Mouse (Mus musculus): ENCODE measurements around the gene Gm20388. TPM values are rescaled to one million over a fixed set of nuclear protein-coding genes. Genes with fewer than 3 reads are reported as not detected.

The Gm20388 gene
- polyA plus RNA-seq, 1 experiment from 2014 or later = 3.6 TPM

GRCm38 (mm10) chr8:124264671-124265070 is 4354.0 kb downstream of the Gm20388 start:
- Histone ChIP-seq H3K9me3 (no peaks in the 10 kb centered on the region), H3K4me3 (no peak overlapping the region), H3K27ac (replicated peaks) (0 out of 2 replicates have a peak overlapping the region, but pooled peaks have one; percentile 4), H3K36me3 (replicated peaks) (0 out of 2 replicates have a peak, but pooled peaks cover 5% of the 10 kb centered on the region), H3K4me1 (peaks cover 42% of the 10 kb centered on the region), H3K27me3 (replicated peaks; ENCODE audit: low read depth, poor library complexity, severe bottlenecking) (no peaks in the 10 kb centered on the region)
- WGBS = 90% methylated on average over 12 of the region's 12 CpGs
- no peak for DNase-seq (ENCODE audit: low spot score)

- Histone ChIP-seq H3K4me3 (no peak overlapping the region), H3K27ac (replicated peaks) (no peak overlapping the region), H3K9me3 (no peaks in the 10 kb centered on the region), H3K36me3 (replicated peaks) (0 out of 2 replicates have a peak, but pooled peaks cover 5% of the 10 kb centered on the region), H3K27me3 (replicated peaks; ENCODE audit: low read depth, poor library complexity, severe bottlenecking) (no peaks in the 10 kb centered on the region), H3K4me1 (peaks cover 39% of the 10 kb centered on the region)
- DNase-seq (ENCODE audit: low spot score) = no peak
- 83% methylated on average over 2 of the region's 2 CpGs for WGBS
Measured at GRCm38 (mm10) chr8:124265130-124265529, 4354.5 kb downstream of the Gm20388 start.

DNA sequence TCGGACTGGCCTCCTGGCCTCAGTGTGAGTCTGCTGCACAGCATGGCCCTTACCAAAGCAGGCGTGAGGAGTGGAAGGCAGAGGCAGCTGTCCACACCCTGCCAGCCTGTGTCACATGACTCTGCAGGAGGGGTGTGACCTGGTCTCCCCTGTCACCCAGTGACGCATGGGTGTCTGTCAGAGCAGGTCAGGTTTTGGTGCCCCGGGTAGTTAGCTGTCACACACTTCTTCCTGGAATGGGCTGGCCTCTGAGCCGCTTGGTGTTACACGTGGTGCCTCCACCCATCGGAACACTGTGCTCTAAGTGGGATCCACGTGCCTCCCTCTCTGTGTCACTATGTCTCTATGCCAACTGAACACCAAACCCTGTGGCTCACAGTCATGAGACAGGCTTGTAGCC is 4355.2 kb downstream of the Gm20388 start:
- WGBS = 85% methylated on average over 8 of the region's 8 CpGs
- no peaks in the 10 kb centered on the region for H3K9me3 ChIP-seq
- H3K4me1 ChIP-seq = peaks cover 32% of the 10 kb centered on the region

DNA sequence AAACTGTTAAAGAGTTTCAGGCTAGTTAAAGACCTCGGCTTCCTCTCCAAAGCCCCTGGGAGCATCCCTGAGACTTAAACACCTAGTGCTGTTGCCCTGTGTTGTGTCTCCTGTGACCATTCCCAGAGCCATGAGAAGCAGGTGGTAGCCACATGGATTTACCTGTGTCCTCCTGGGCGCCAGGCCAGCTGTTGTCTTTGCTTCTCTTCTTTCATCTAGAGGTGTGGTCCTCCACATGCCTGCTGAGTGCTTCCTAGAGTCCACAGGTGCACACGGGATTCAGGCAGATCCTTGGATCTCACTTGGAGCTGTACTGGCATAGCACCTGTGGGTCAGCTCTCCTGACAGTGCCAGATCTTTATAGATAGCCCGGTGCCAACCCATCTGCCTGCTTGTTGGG is 4356.6 kb downstream of the Gm20388 start:
- no peak overlapping the region for H3K4me3 ChIP-seq
- 82% methylated on average over 4 of the region's 4 CpGs for WGBS
- H3K9me3 ChIP-seq = no peaks in the 10 kb centered on the region
- no peaks in the 10 kb centered on the region for H3K27me3 ChIP-seq (replicated peaks; ENCODE audit: low read depth, poor library complexity, severe bottlenecking)
- peaks cover 27% of the 10 kb centered on the region for H3K4me1 ChIP-seq
- peaks cover 13% of the 10 kb centered on the region; the same call in 1 of the 2 replicates for H3K36me3 ChIP-seq (replicated peaks)
- DNase-seq (ENCODE audit: low spot score) = no peak
- no peak overlapping the region for H3K27ac ChIP-seq (replicated peaks)

More for the DNA sequence above, 4355.2 kb downstream of the Gm20388 start:
- Histone ChIP-seq H3K4me3 (no peak overlapping the region), H3K27ac (replicated peaks) (no peak overlapping the region; the same call in 1 of the 2 replicates), H3K36me3 (replicated peaks) (0 out of 2 replicates have a peak, but pooled peaks cover 5% of the 10 kb centered on the region), H3K27me3 (replicated peaks; ENCODE audit: low read depth, poor library complexity, severe bottlenecking) (no peaks in the 10 kb centered on the region)
- no peak for DNase-seq (ENCODE audit: low spot score)

- Histone ChIP-seq H3K27me3 (replicated peaks; ENCODE audit: low read depth, poor library complexity, severe bottlenecking) (no peaks in the 10 kb centered on the region), H3K4me1 (peaks cover 23% of the 10 kb centered on the region), H3K27ac (replicated peaks) (no peak overlapping the region), H3K4me3 (no peak overlapping the region), H3K9me3 (no peaks in the 10 kb centered on the region), H3K36me3 (replicated peaks) (peaks cover 23% of the 10 kb centered on the region)
- no peak for DNase-seq (ENCODE audit: low spot score)
- WGBS = 93% methylated on average over 6 of the region's 6 CpGs
Measured at GRCm38 (mm10) chr8:124270504-124270903, 4359.9 kb downstream of the Gm20388 start.

DNA sequence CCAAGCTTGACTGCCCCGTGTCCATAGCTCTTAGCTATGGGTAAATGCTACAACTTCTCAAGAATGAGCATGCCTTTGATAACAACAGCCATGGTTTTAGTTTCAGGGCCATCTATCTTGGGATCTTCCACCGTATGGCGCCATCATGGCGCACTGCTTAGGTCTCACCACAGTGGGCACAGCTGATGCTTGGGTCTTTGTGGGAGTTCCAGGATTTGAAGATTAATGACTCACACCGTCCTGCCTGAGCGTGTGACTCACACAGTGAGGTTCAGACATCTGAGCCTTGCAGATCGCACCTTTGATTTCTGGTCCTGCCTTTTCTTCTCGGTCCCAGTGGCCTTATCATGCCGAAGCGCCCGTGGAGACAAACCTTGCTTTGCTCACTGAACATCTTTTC is 4360.3 kb downstream of the Gm20388 start:
- Histone ChIP-seq H3K9me3 (0 out of 2 replicates have a peak, but pooled peaks cover under 1% of the 10 kb centered on the region), H3K27ac (replicated peaks) (no peak overlapping the region), H3K27me3 (replicated peaks; ENCODE audit: low read depth, poor library complexity, severe bottlenecking) (no peaks in the 10 kb centered on the region), H3K4me1 (peaks cover 20% of the 10 kb centered on the region), H3K4me3 (no peak overlapping the region), H3K36me3 (replicated peaks) (peaks cover 27% of the 10 kb centered on the region)
- 93% methylated on average over 11 of the region's 11 CpGs for WGBS
- no peak for DNase-seq (ENCODE audit: low spot score)

DNA sequence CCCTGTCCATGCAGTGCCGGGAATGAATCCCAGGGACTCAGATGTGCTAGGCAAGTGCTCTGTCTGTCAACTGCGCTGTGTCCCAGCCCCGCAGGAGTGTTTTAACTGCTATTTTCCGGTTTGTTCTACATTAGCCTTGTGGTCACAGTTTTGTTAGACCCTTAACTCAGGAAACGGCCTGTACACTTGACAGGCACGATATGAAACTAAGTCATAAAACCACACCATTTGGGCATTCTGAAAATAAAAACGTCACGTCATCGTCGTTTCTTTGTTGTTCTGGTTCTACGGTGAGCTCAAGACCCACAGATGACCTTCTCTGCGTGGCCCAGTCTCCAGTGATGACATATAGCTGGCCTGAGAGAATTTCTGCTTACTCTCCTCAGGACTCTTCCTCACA is 4360.9 kb downstream of the Gm20388 start:
- Histone ChIP-seq H3K4me3 (no peak overlapping the region), H3K27me3 (replicated peaks; ENCODE audit: low read depth, poor library complexity, severe bottlenecking) (no peaks in the 10 kb centered on the region), H3K36me3 (replicated peaks) (peaks cover 33% of the 10 kb centered on the region), H3K4me1 (peaks cover 20% of the 10 kb centered on the region), H3K27ac (replicated peaks) (no peak overlapping the region), H3K9me3 (0 out of 2 replicates have a peak, but pooled peaks cover 4% of the 10 kb centered on the region)
- no peak for DNase-seq (ENCODE audit: low spot score)
- WGBS = 94% methylated on average over 12 of the region's 12 CpGs

DNA sequence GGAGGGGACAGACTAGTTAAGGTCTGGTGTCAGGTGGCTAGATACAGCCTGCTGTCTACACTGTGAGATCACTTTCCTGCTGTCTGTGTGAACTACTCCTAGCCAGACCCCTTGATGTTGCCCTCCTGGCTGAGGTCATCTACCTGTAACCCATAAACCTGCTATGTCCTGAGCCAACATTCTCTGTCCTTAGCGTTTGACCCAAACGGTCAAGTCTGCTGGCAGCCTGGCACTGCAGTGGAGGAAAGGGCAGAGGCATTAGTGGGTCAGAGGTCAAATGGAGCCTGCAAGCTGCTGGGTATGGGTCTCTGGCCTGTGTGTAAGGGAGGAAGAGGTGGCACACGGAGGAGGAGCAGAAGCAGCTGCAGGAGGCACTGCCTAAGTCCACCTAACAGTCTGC is 4362.2 kb downstream of the Gm20388 start:
- WGBS = 62% methylated on average over 3 of the region's 3 CpGs
- Histone ChIP-seq H3K4me1 (peaks cover 26% of the 10 kb centered on the region), H3K4me3 (no peak overlapping the region), H3K9me3 (0 out of 2 replicates have a peak, but pooled peaks cover 4% of the 10 kb centered on the region), H3K36me3 (replicated peaks) (peaks cover 34% of the 10 kb centered on the region), H3K27me3 (replicated peaks; ENCODE audit: low read depth, poor library complexity, severe bottlenecking) (no peaks in the 10 kb centered on the region), H3K27ac (replicated peaks) (no peak overlapping the region)
- DNase-seq (ENCODE audit: low spot score) = no peak

GRCm38 (mm10) chr8:124273606-124274218 is 4363.1 kb downstream of the Gm20388 start:
- no peak for DNase-seq (ENCODE audit: low spot score)
- H3K27ac ChIP-seq (replicated peaks) = no peak overlapping the region
- H3K36me3 ChIP-seq (replicated peaks) = peaks cover 30% of the 10 kb centered on the region

DNA sequence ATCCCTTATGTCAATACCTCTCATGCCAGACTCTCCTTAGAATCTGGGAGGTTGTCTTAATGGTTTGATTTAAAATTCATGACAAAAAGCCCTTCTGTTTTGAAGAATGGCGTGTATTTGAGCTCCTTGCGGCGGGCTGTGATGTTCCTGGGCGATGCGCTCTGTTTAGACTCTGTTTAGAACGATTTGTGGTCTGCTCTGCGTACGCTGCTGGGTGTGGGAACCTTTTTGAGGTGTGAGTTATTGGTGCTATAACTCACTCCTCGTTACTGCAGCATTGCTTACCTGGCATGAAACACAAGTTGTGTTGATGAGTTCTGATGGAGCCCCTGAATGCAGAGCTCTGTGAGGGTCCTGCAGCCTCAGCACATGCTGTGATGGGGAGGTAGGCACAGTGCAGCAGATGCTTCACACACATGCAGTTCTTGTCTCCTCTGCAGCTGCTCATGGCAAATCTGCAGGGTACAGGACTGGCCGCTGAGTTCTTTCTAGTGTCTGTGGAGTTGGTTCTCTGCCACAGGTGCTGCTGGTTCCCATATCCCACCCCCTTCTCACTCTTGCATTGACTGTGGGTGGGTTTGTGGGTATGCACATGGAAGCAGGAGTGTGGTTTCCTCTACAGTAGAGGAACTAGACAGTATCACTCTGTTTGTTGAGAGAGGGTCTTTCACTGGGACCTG is 4363.9 kb downstream of the Gm20388 start:
- H3K4me1 ChIP-seq = peaks cover 36% of the 10 kb centered on the region
- H3K27me3 ChIP-seq (replicated peaks; ENCODE audit: low read depth, poor library complexity, severe bottlenecking) = no peaks in the 10 kb centered on the region
- H3K9me3 ChIP-seq = 0 out of 2 replicates have a peak, but pooled peaks cover 4% of the 10 kb centered on the region
- H3K27ac ChIP-seq (replicated peaks) = no peak overlapping the region
- peaks cover 30% of the 10 kb centered on the region for H3K36me3 ChIP-seq (replicated peaks)
- no peak overlapping the region for H3K4me3 ChIP-seq
- no peak for DNase-seq (ENCODE audit: low spot score)
- WGBS = 77% methylated on average over 10 of the region's 10 CpGs

More at GRCm38 (mm10) chr8:124273606-124274218, 4363.1 kb downstream of the Gm20388 start:
- H3K4me1 ChIP-seq = peaks cover 33% of the 10 kb centered on the region
- WGBS = 68% methylated on average over 8 of the region's 8 CpGs
- H3K4me3 ChIP-seq = no peak overlapping the region
- H3K9me3 ChIP-seq = 0 out of 2 replicates have a peak, but pooled peaks cover 4% of the 10 kb centered on the region
- H3K27me3 ChIP-seq (replicated peaks; ENCODE audit: low read depth, poor library complexity, severe bottlenecking) = no peaks in the 10 kb centered on the region

DNA sequence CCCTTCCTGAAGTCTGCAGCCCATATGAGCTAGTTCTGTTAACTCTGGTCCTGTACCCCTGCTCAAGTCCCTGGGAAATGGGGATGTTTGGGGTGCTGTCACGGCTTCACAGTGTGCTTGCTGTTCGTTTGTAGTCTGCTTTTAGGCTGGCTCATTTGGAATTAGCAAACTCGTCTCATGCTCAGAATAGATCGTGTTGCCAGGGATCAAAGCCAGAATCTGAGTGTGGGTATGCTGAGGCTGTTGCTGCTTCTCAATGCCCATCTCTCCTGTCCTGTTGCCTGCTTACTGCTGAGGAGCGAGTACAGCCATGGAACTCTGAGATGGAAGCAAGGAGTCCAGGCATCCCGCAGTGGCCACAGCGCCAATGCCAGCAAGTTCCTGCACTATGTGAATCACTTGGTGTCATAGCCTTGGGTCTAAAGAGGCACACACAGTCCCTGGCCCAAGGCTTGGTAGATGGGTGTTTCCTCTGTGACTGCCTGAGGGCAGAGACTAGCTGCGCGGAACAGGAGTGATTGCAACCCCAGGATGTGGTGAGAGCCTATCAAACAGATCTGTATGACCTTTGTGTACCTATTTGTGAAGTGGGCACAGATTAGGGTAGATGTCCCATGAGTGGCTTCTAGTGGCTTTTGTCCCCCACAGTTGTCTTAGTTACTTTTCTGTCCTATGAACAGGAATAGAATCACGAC is 4364.9 kb downstream of the Gm20388 start:
- no peak overlapping the region for H3K27ac ChIP-seq (replicated peaks)
- whole genome bisulfite sequencing = 95% methylated on average over 10 of the region's 10 CpGs
- no peak for DNase-seq (ENCODE audit: low spot score)
- peaks cover 30% of the 10 kb centered on the region for H3K36me3 ChIP-seq (replicated peaks)
- H3K9me3 ChIP-seq = 0 out of 2 replicates have a peak, but pooled peaks cover 4% of the 10 kb centered on the region
- H3K4me1 ChIP-seq = peaks cover 36% of the 10 kb centered on the region
- no peaks in the 10 kb centered on the region for H3K27me3 ChIP-seq (replicated peaks; ENCODE audit: low read depth, poor library complexity, severe bottlenecking)
- H3K4me3 ChIP-seq = no peak overlapping the region

Data from embryonic facial prominence, embryonic 10.5 days (tissue).